Comparison of ENCODE assay signal across 17 mouse cellular contexts in genomic region chr10:108701361-108702128, GRCm38 (mm10). TPM values are rescaled to one million over a fixed set of nuclear protein-coding genes. Genes with fewer than 3 reads are reported as not detected.
DNase-seq lines count a peak whose midpoint lies in the region; ATAC-seq and TF ChIP-seq lines count a peak whose summit lies in the region.
"Had no signal": no experiment of that assay in that cellular context is flagged by ENCODE, and none has a peak within 500 bp of the region (broad histone marks: within the 10 kb centered on the region; RNA-seq: fewer than 3 reads in every experiment).

No protein-coding gene starts in this region.

- no peaks in the 10 kb centered on the region for H3K9me3 ChIP-seq in hindbrain, embryonic 12.5 days (replicated peaks)
- H3K9me3 ChIP-seq in midbrain, embryonic 15.5 days, result no peaks in the 10 kb centered on the region
- no peaks in the 10 kb centered on the region for H3K9me3 ChIP-seq in intestine, postnatal 0 days (ENCODE audit: control insufficient read depth)
- H3K9me3 ChIP-seq: embryonic facial prominence, embryonic 12.5 days; liver, embryonic 12.5 days; stomach, embryonic 15.5 days had no signal

- WGBS in hindbrain, embryonic 12.5 days, result 31% methylated on average over 14 of the region's 14 CpGs
- 15% methylated on average over 14 of the region's 14 CpGs for WGBS in midbrain, embryonic 15.5 days
- 86% methylated on average over 14 of the region's 14 CpGs for WGBS in intestine, postnatal 0 days

- no peaks in the 10 kb centered on the region for H3K36me3 ChIP-seq in hindbrain, embryonic 12.5 days
- H3K36me3 ChIP-seq in midbrain, embryonic 15.5 days (replicated peaks), result no peaks in the 10 kb centered on the region
- no peaks in the 10 kb centered on the region for H3K36me3 ChIP-seq in intestine, postnatal 0 days (ENCODE audit: control insufficient read depth, insufficient read depth)
- H3K36me3 ChIP-seq: embryonic facial prominence, embryonic 12.5 days; liver, embryonic 12.5 days; stomach, embryonic 15.5 days had no signal

- H3K27me3 ChIP-seq in hindbrain, embryonic 12.5 days, result no peaks in the 10 kb centered on the region
- H3K27me3 ChIP-seq in midbrain, embryonic 15.5 days (replicated peaks), result no peaks in the 10 kb centered on the region
- no peaks in the 10 kb centered on the region for H3K27me3 ChIP-seq in intestine, postnatal 0 days (replicated peaks; ENCODE audit: control insufficient read depth, insufficient read depth, low read length)
- H3K27me3 ChIP-seq: embryonic facial prominence, embryonic 12.5 days; liver, embryonic 12.5 days; Patski; stomach, embryonic 15.5 days had no signal

- peak overlapping the region; percentile 22; the same call in 1 of the 2 replicates for H3K4me2 ChIP-seq in hindbrain, embryonic 12.5 days (replicated peaks)
- peak overlapping the region; percentile 4 for H3K4me2 ChIP-seq in midbrain, embryonic 15.5 days
- H3K4me2 ChIP-seq in intestine, postnatal 0 days (replicated peaks; ENCODE audit: low read depth), result no peak overlapping the region
- H3K4me2 ChIP-seq: embryonic facial prominence, embryonic 12.5 days; liver, embryonic 12.5 days; stomach, embryonic 15.5 days had no signal

- peak overlapping the region; percentile 75 for H3K27ac ChIP-seq in hindbrain, embryonic 12.5 days
- peak overlapping the region; percentile 67 for H3K27ac ChIP-seq in midbrain, embryonic 15.5 days
- no peak overlapping the region for H3K27ac ChIP-seq in intestine, postnatal 0 days (ENCODE audit: low read depth, low read length)
- H3K27ac ChIP-seq: embryonic facial prominence, embryonic 12.5 days; liver, embryonic 12.5 days; stomach, embryonic 15.5 days had no signal

- peak; percentile 78 for ATAC-seq in hindbrain, embryonic 12.5 days (ENCODE audit: low FRiP score)
- peak; percentile 73 for ATAC-seq in midbrain, embryonic 15.5 days (replicated peaks)
- ATAC-seq in intestine, postnatal 0 days, result no peak
- ATAC-seq: liver, embryonic 12.5 days; Patski had no signal

- DNase-seq in brain, adult 2 months (ENCODE audit: low read depth, low spot score), result peak; percentile 56
- peak; percentile 18 for DNase-seq in embryo, embryonic 9.5 days (ENCODE audit: extremely low spot score)
- no peak for DNase-seq in adrenal gland, adult 18-20 months (ENCODE audit: low spot score in 2 of 2)
- DNase-seq in urinary bladder, postnatal 36 days (ENCODE audit: low spot score in 2 of 2), result no peak
- DNase-seq in lung, postnatal 14 days, result no peak
- DNase-seq: adrenal gland, adult 8-10 months; kidney, postnatal 36 days; right cerebral cortex, postnatal 4 days had no signal

- 0 out of 2 replicates have a peak, but pooled peaks cover 3% of the 10 kb centered on the region for H3K4me1 ChIP-seq in hindbrain, embryonic 12.5 days
- peaks cover 7% of the 10 kb centered on the region; the same call in 1 of the 2 replicates for H3K4me1 ChIP-seq in midbrain, embryonic 15.5 days
- H3K4me1 ChIP-seq in intestine, postnatal 0 days (replicated peaks; ENCODE audit: control insufficient read depth, insufficient read depth, low read length), result no peaks in the 10 kb centered on the region
- H3K4me1 ChIP-seq: embryonic facial prominence, embryonic 12.5 days; liver, embryonic 12.5 days; stomach, embryonic 15.5 days had no signal

- H3K4me3 ChIP-seq in hindbrain, embryonic 12.5 days, result no peak overlapping the region
- no peak overlapping the region for H3K4me3 ChIP-seq in midbrain, embryonic 15.5 days
- no peak overlapping the region for H3K4me3 ChIP-seq in intestine, postnatal 0 days (ENCODE audit: low read depth, low read length)
- H3K4me3 ChIP-seq: embryonic facial prominence, embryonic 12.5 days; liver, embryonic 12.5 days; stomach, embryonic 15.5 days had no signal

- no peak for TF ChIP-seq CTCF in intestine, postnatal 0 days (IDR thresholded peaks at IDR 0.05; ENCODE audit: low read depth)

- no peak overlapping the region for H3K9ac ChIP-seq in hindbrain, embryonic 12.5 days
- no peak overlapping the region for H3K9ac ChIP-seq in midbrain, embryonic 15.5 days
- no peak overlapping the region for H3K9ac ChIP-seq in intestine, postnatal 0 days (ENCODE audit: low read depth, low read length)
- H3K9ac ChIP-seq: embryonic facial prominence, embryonic 12.5 days; liver, embryonic 12.5 days; stomach, embryonic 15.5 days had no signal

RNA-seq across cellular contexts. Expression of gene Gm5136, which starts 1.6 kb away (rescaled TPM):
- 0.19 and 0.22 TPM in 2 replicates for polyA plus RNA-seq in hindbrain, embryonic 12.5 days (2016; fragmentation: Nextera tagmentation; extraction: Ambion mirVana)
- polyA plus RNA-seq in midbrain, embryonic 15.5 days (2015; fragmentation: Nextera tagmentation; extraction: Ambion mirVana), result 0.23 and 0.36 TPM in 2 replicates
- not detected in 2 replicates for polyA plus RNA-seq in intestine, postnatal 0 days (2015; fragmentation: Nextera tagmentation; extraction: Ambion mirVana)
- total RNA-seq in adrenal gland, adult 18-20 months (2021), result under 1 TPM in 1 of 2 experiments, not detected in 1; 0.22 TPM
- total RNA-seq: heart, adult 8-10 months; neutrophil, adult 5-6 weeks had no signal
- polyA plus RNA-seq: embryonic facial prominence, embryonic 12.5 days; liver, embryonic 12.5 days; Patski; stomach, embryonic 15.5 days had no signal

Comparison
In these comparisons a context has a peak if more than half of its experiments do, and no peak if none do; other contexts are left out.
1. DNase-seq: peak in brain, adult 2 months (single experiment) and embryo, embryonic 9.5 days (single experiment); none in adrenal gland, adult 18-20 months (0 of 2), urinary bladder, postnatal 36 days (0 of 2) and lung, postnatal 14 days (single experiment).